15 mouse cellular contexts compared by ENCODE assay signal in genomic region chr10:23571013-23571412, GRCm38 (mm10).
"Had no signal": no experiment of that assay in that cellular context is flagged by ENCODE, and none has a peak within 500 bp of the region (broad histone marks: within the 10 kb centered on the region; RNA-seq: fewer than 3 reads in every experiment).

No protein-coding gene starts in this region.

- H3K36me3 ChIP-seq: limb, embryonic 15.5 days; liver, embryonic 12.5 days; lung, embryonic 15.5 days; midbrain, embryonic 15.5 days; neural tube, embryonic 13.5 days had no signal

- ATAC-seq: intestine, postnatal 0 days; liver, embryonic 12.5 days; midbrain, embryonic 15.5 days had no signal

- H3K27ac ChIP-seq: limb, embryonic 15.5 days; liver, embryonic 12.5 days; lung, embryonic 15.5 days; macrophage; midbrain, embryonic 15.5 days; neural tube, embryonic 13.5 days had no signal

- H3K27me3 ChIP-seq: limb, embryonic 15.5 days; liver, embryonic 12.5 days; lung, embryonic 15.5 days; megakaryocyte, embryonic 14.5 days; midbrain, embryonic 15.5 days; neural tube, embryonic 13.5 days had no signal

- H3K4me2 ChIP-seq: limb, embryonic 15.5 days; liver, embryonic 12.5 days; lung, embryonic 15.5 days; midbrain, embryonic 11.5 days; midbrain, embryonic 15.5 days; neural tube, embryonic 13.5 days had no signal

- H3K9me3 ChIP-seq: limb, embryonic 15.5 days; liver, embryonic 12.5 days; lung, embryonic 15.5 days; megakaryocyte, embryonic 14.5 days; midbrain, embryonic 15.5 days; neural tube, embryonic 13.5 days had no signal

- H3K4me1 ChIP-seq: limb, embryonic 15.5 days; liver, embryonic 12.5 days; lung, embryonic 15.5 days; megakaryocyte, embryonic 14.5 days; midbrain, embryonic 15.5 days; neural tube, embryonic 13.5 days had no signal

- DNase-seq: layer of hippocampus, postnatal 36 days; lung, postnatal 14 days; right cerebral cortex, adult 18-20 months; right cerebral cortex, postnatal 25 days; thymus, adult 18-20 months; thymus, postnatal 14 days had no signal

- H3K4me3 ChIP-seq: limb, embryonic 15.5 days; liver, embryonic 12.5 days; lung, embryonic 15.5 days; megakaryocyte, embryonic 14.5 days; midbrain, embryonic 15.5 days; neural tube, embryonic 13.5 days had no signal

- H3K9ac ChIP-seq: limb, embryonic 15.5 days; liver, embryonic 12.5 days; lung, embryonic 15.5 days; midbrain, embryonic 15.5 days; neural tube, embryonic 13.5 days had no signal
